Mouse (Mus musculus) stomach, postnatal 0 days (tissue): ENCODE results near the gene Wnt9a. TPM values are rescaled to one million over a fixed set of nuclear protein-coding genes. Genes with fewer than 3 reads are reported as not detected.

ENCODE experiments used
- ATAC-seq: fragments of 200-750 bp; cut with Nextera tagmentation; 2 replicates; pipeline ENCODE4 v1.8.0; 2017; ENCODE audit not compliant: low FRiP score, low TSS enrichment
- DNase-seq: peaks from one replicate; pipeline ENCODE4 v3.0.0-alpha.2; 2016; ENCODE audit warnings: low spot score
- H3K27ac ChIP-seq: fragments of 300-500 bp; sonication (generic); replicated peaks from 2 replicates; pipeline ENCODE4 v1.5.1; 2014; ENCODE audit warnings: mild to moderate bottlenecking, control low read depth
- H3K27me3 ChIP-seq: fragments of 300-500 bp; sonication (generic); 2 replicates; pipeline ENCODE4 v1.6.1; 2014; ENCODE audit warnings: low read length; ENCODE audit not compliant: control insufficient read depth, insufficient read depth
- H3K36me3 ChIP-seq: fragments of 300-500 bp; sonication (generic); 2 replicates; pipeline ENCODE4 v1.6.1; 2014; ENCODE audit warnings: low read length, mixed read lengths; ENCODE audit not compliant: control insufficient read depth, insufficient read depth
- H3K4me1 ChIP-seq: fragments of 300-500 bp; sonication (generic); replicated peaks from 2 replicates; pipeline ENCODE4 v1.6.1; 2014; ENCODE audit warnings: antibody characterized with exemption; ENCODE audit not compliant: control insufficient read depth, insufficient read depth
- H3K4me2 ChIP-seq: fragments of 300-500 bp; sonication (generic); replicated peaks from 2 replicates; pipeline ENCODE4 v1.6.1; 2014; ENCODE audit warnings: low read depth, mild to moderate bottlenecking, control low read depth, moderate library complexity
- H3K4me3 ChIP-seq: fragments of 300-500 bp; sonication (generic); 2 replicates; pipeline ENCODE4 v1.5.1; 2014; ENCODE audit warnings: low read depth, low read length, control low read depth
- H3K9ac ChIP-seq: fragments of 300-500 bp; sonication (generic); 2 replicates; pipeline ENCODE4 v1.6.1; 2014; ENCODE audit warnings: mild to moderate bottlenecking, low read length, control low read depth, mixed read lengths
- H3K9me3 ChIP-seq: fragments of 300-500 bp; sonication (generic); 2 replicates; pipeline ENCODE4 v1.6.1; 2016; ENCODE audit warnings: low read length; ENCODE audit not compliant: control insufficient read depth
- CTCF ChIP-seq: IDR thresholded peaks from 2 replicates; pipeline ENCODE4 v1.5.1; 2016; ENCODE audit warnings: antibody characterized with exemption, low read depth, mild to moderate bottlenecking, moderate library complexity
- EP300 ChIP-seq: optimal IDR thresholded peaks from 2 replicates; pipeline ENCODE3; 2016; ENCODE audit warnings: antibody characterized with exemption
- WGBS: fragments of 180-500 bp; shearing (Covaris S2); extraction: QIAGEN DNeasy Blood & Tissue Kit; methylation state at CpG from one replicate; pipeline ENCODE4 v1.1.7; 2014; 5-methylcytosine and 5-hydroxymethylcytosine counted together
- polyA plus RNA-seq: library from polyadenylated mRNA; unstranded; fragments of >200 nt; fragmentation: Nextera tagmentation; extraction: Ambion mirVana; gene quantifications from 2 replicates; pipeline ENCODE4 v1.2.1, GENCODE M21; 2015

Wnt9a gene
- polyA plus RNA-seq, 1 experiment from 2014 or later = 2.8 TPM

- H3K36me3 ChIP-seq = no peaks in the 10 kb centered on the region
- H3K4me3 ChIP-seq = no peak overlapping the region
- TF ChIP-seq CTCF (no peak), EP300 (no peak)
- H3K27ac ChIP-seq = peak overlapping the region; percentile 69; the same call in 1 of the 2 replicates
- H3K4me1 ChIP-seq = peaks cover 6% of the 10 kb centered on the region
- DNase-seq = no peak
- H3K9me3 ChIP-seq = no peaks in the 10 kb centered on the region
- ATAC-seq = no peak
- WGBS = 56% methylated on average over 8 of the region's 8 CpGs
- H3K4me2 ChIP-seq = no peak overlapping the region
- no peak overlapping the region for H3K9ac ChIP-seq
- no peaks in the 10 kb centered on the region for H3K27me3 ChIP-seq
Measured at GRCm38 (mm10) chr11:59309976-59310375, 3.2 kb downstream of the Wnt9a start.

- Histone ChIP-seq H3K27me3 (no peaks in the 10 kb centered on the region), H3K4me3 (no peak overlapping the region), H3K4me1 (peaks cover 6% of the 10 kb centered on the region; the same call in 1 of the 2 replicates), H3K27ac (no peak overlapping the region), H3K36me3 (no peaks in the 10 kb centered on the region), H3K9ac (no peak overlapping the region), H3K9me3 (no peaks in the 10 kb centered on the region), H3K4me2 (no peak overlapping the region)
- 79% methylated on average over 6 of the region's 6 CpGs for WGBS
- ATAC-seq (no peak), DNase-seq (no peak)
- TF ChIP-seq EP300 (no peak), CTCF (no peak)
Measured at GRCm38 (mm10) chr11:59312060-59312459, 5.3 kb downstream of the Wnt9a start.

- WGBS = 51% methylated on average over 8 of the region's 8 CpGs
- H3K4me1 ChIP-seq = peaks cover 6% of the 10 kb centered on the region; the same call in 1 of the 2 replicates
- DNase-seq = no peak
Measured at GRCm38 (mm10) chr11:59312501-59312900, 5.8 kb downstream of the Wnt9a start.

GRCm38 (mm10) chr11:59313029-59313811, 6.5 kb downstream of the Wnt9a start:
- Histone ChIP-seq H3K9ac (no peak overlapping the region), H3K9me3 (no peaks in the 10 kb centered on the region), H3K4me3 (no peak overlapping the region), H3K4me2 (no peak overlapping the region), H3K36me3 (no peaks in the 10 kb centered on the region), H3K27ac (0 out of 2 replicates have a peak overlapping the region, but pooled peaks have one; percentile 13), H3K4me1 (peaks cover 6% of the 10 kb centered on the region; the same call in 1 of the 2 replicates), H3K27me3 (no peaks in the 10 kb centered on the region)
- DNase-seq (no peak), ATAC-seq (peak; percentile 4; the same call in 1 of the 2 replicates)
- TF ChIP-seq EP300 = no peak
- TF ChIP-seq CTCF = no peak
- 47% methylated on average over 13 of the region's 17 CpGs for WGBS

More at GRCm38 (mm10) chr11:59312501-59312900, 5.8 kb downstream of the Wnt9a start:
- Histone ChIP-seq H3K9me3 (no peaks in the 10 kb centered on the region), H3K9ac (no peak overlapping the region), H3K4me3 (no peak overlapping the region), H3K27ac (no peak overlapping the region), H3K36me3 (no peaks in the 10 kb centered on the region), H3K27me3 (no peaks in the 10 kb centered on the region), H3K4me2 (no peak overlapping the region)
- TF ChIP-seq EP300 = no peak
- TF ChIP-seq CTCF = no peak
- ATAC-seq = no peak

GRCm38 (mm10) chr11:59313944-59314343, 7.2 kb downstream of the Wnt9a start:
- H3K36me3 ChIP-seq = no peaks in the 10 kb centered on the region
- no peaks in the 10 kb centered on the region for H3K27me3 ChIP-seq
- H3K4me1 ChIP-seq = peaks cover 3% of the 10 kb centered on the region; the same call in 1 of the 2 replicates
- H3K4me3 ChIP-seq = no peak overlapping the region
- no peaks in the 10 kb centered on the region for H3K9me3 ChIP-seq
- WGBS = 43% methylated on average over 11 of the region's 11 CpGs
- DNase-seq = no peak
- 0 out of 2 replicates have a peak overlapping the region, but pooled peaks have one; percentile 13 for H3K27ac ChIP-seq
- no peak overlapping the region; the same call in 1 of the 2 replicates for H3K9ac ChIP-seq
- 0 out of 2 replicates have a peak overlapping the region, but pooled peaks have one; percentile 5 for H3K4me2 ChIP-seq
- TF ChIP-seq EP300 (no peak), CTCF (no peak)
- ATAC-seq = no peak

- no peaks in the 10 kb centered on the region for H3K27me3 ChIP-seq
- H3K4me3 ChIP-seq = no peak overlapping the region
- DNase-seq = no peak
- H3K4me2 ChIP-seq = no peak overlapping the region
- no peak overlapping the region for H3K9ac ChIP-seq
- H3K4me1 ChIP-seq = peaks cover 3% of the 10 kb centered on the region; the same call in 1 of the 2 replicates
- no peaks in the 10 kb centered on the region for H3K9me3 ChIP-seq
- TF ChIP-seq EP300 (no peak), CTCF (no peak)
- H3K36me3 ChIP-seq = no peaks in the 10 kb centered on the region
- 61% methylated on average over 6 of the region's 6 CpGs for WGBS
- H3K27ac ChIP-seq = no peak overlapping the region
- ATAC-seq = no peak
Measured at GRCm38 (mm10) chr11:59316517-59316916, 9.8 kb downstream of the Wnt9a start.
